Mouse (Mus musculus): ENCODE results near the gene Chfr.

- no peak for TF ChIP-seq MYOD1 (IDR thresholded peaks at IDR 0.05; ENCODE audit: control insufficient read depth in 1 of 3, insufficient read length in 2 of 3, low read depth in 2 of 3)
- TF ChIP-seq POLR2A (IDR thresholded peaks at IDR 0.05; ENCODE audit: insufficient read length, low read depth) = no peak
- TF ChIP-seq USF1 (IDR thresholded peaks at IDR 0.05; ENCODE audit: low read depth) = no peak
- no peak for TF ChIP-seq SRF (IDR thresholded peaks at IDR 0.05; ENCODE audit: control insufficient read depth, insufficient read length, low read depth)
- TF ChIP-seq CEBPB (IDR thresholded peaks at IDR 0.05; ENCODE audit: insufficient read depth, poor library complexity, severe bottlenecking) = no peak
- TF ChIP-seq REST (IDR thresholded peaks at IDR 0.05; ENCODE audit: insufficient read depth, insufficient read length) = no peak
- TF ChIP-seq TCF12 (IDR thresholded peaks at IDR 0.05; ENCODE audit: insufficient read depth, poor library complexity, severe bottlenecking) = no peak
- TF ChIP-seq MYOG (IDR thresholded peaks at IDR 0.05; ENCODE audit: control insufficient read depth in 1 of 3, insufficient read depth in 1 of 3, insufficient read length in 2 of 3, low read depth in 2 of 3) = no peak
Measured at GRCm38 (mm10) chr5:110142309-110142708, 6.7 kb downstream of the Chfr start.

All from myocyte (in vitro differentiated cells).